Mouse (Mus musculus) brain, embryonic 14.5 days (tissue): ENCODE results near the gene Rhno1.

Experiments
- CTCF ChIP-seq: fragments of 200-500 bp; IDR thresholded peaks from 2 replicates; pipeline ENCODE4 v1.5.1; 2012; ENCODE audit warnings: inconsistent platforms, mild to moderate bottlenecking, moderate library complexity, borderline replicate concordance; ENCODE audit not compliant: insufficient read depth, insufficient read length; ENCODE audit errors: extremely low read depth
- POLR2A ChIP-seq: fragments of 200-500 bp; IDR thresholded peaks from 2 replicates; pipeline ENCODE4 v1.6.1; 2012; ENCODE audit warnings: mild to moderate bottlenecking, inconsistent platforms, borderline replicate concordance; ENCODE audit not compliant: poor library complexity, insufficient read depth, insufficient read length, severe bottlenecking; ENCODE audit errors: extremely low read depth

GRCm38 (mm10) chr6:128345623-128346022 is 17.1 kb downstream of the Rhno1 start:
- no peak for TF ChIP-seq POLR2A
- no peak for TF ChIP-seq CTCF
